Mouse (Mus musculus): ENCODE results near the gene Epsti1. TPM values are rescaled to one million over a fixed set of nuclear protein-coding genes. Genes with fewer than 3 reads are reported as not detected.
A peak's percentile ranks its signal among the peaks of the same experiment; 100 is the strongest.

Gene Epsti1
- polyA plus RNA-seq (2015; fragmentation: Nextera tagmentation; extraction: Ambion mirVana), result 21.2 and 26.5 TPM in 2 replicates

GRCm38 (mm10) chr14:77904171-77904762, at the start of gene Epsti1:
Gene Epsti1 (plus strand): TSS chr14:77904239.
- peak; percentile 88 for ATAC-seq

GRCm38 (mm10) chr14:77859894-77860293, 44.1 kb upstream of the Epsti1 start:
- WGBS, result 88% methylated on average over 1 of the region's 1 CpGs
- no peak for ATAC-seq
- Histone ChIP-seq H3K27ac (ENCODE audit: low read depth, low read length) (no peak overlapping the region), H3K36me3 (ENCODE audit: control insufficient read depth, insufficient read depth) (peaks cover 3% of the 10 kb centered on the region; the same call in 1 of the 2 replicates), H3K27me3 (replicated peaks; ENCODE audit: control insufficient read depth, insufficient read depth, low read length) (no peaks in the 10 kb centered on the region), H3K9ac (ENCODE audit: low read depth, low read length) (no peak overlapping the region), H3K9me3 (ENCODE audit: control insufficient read depth) (no peaks in the 10 kb centered on the region), H3K4me2 (replicated peaks; ENCODE audit: low read depth) (no peak overlapping the region), H3K4me1 (replicated peaks; ENCODE audit: control insufficient read depth, insufficient read depth, low read length) (no peaks in the 10 kb centered on the region), H3K4me3 (ENCODE audit: low read depth, low read length) (no peak overlapping the region)
- TF ChIP-seq CTCF (IDR thresholded peaks at IDR 0.05; ENCODE audit: low read depth), result no peak

More at GRCm38 (mm10) chr14:77904171-77904762, at the start of gene Epsti1:
- H3K27me3 ChIP-seq (replicated peaks; ENCODE audit: control insufficient read depth, insufficient read depth, low read length), result no peaks in the 10 kb centered on the region
- H3K27ac ChIP-seq (ENCODE audit: low read depth, low read length), result peak within 1 kb of the TSS; percentile 73
- peak within 1 kb of the TSS; percentile 55 for H3K4me3 ChIP-seq (ENCODE audit: low read depth, low read length)
- H3K4me1 ChIP-seq (replicated peaks; ENCODE audit: control insufficient read depth, insufficient read depth, low read length), result no peaks in the 10 kb centered on the region
- peak within 1 kb of the TSS; percentile 66 for H3K4me2 ChIP-seq (replicated peaks; ENCODE audit: low read depth)
- no peaks in the 10 kb centered on the region for H3K9me3 ChIP-seq (ENCODE audit: control insufficient read depth)
- 34% methylated on average over 15 of the region's 15 CpGs for WGBS
- no peaks in the 10 kb centered on the region for H3K36me3 ChIP-seq (ENCODE audit: control insufficient read depth, insufficient read depth)
- TF ChIP-seq CTCF (IDR thresholded peaks at IDR 0.05; ENCODE audit: low read depth), result no peak
- H3K9ac ChIP-seq (ENCODE audit: low read depth, low read length), result peak within 1 kb of the TSS; percentile 65

GRCm38 (mm10) chr14:77860841-77861560, 43.0 kb upstream of the Epsti1 start:
- Histone ChIP-seq H3K4me3 (ENCODE audit: low read depth, low read length) (no peak overlapping the region), H3K27me3 (replicated peaks; ENCODE audit: control insufficient read depth, insufficient read depth, low read length) (no peaks in the 10 kb centered on the region), H3K27ac (ENCODE audit: low read depth, low read length) (no peak overlapping the region), H3K4me2 (replicated peaks; ENCODE audit: low read depth) (no peak overlapping the region), H3K4me1 (replicated peaks; ENCODE audit: control insufficient read depth, insufficient read depth, low read length) (no peaks in the 10 kb centered on the region), H3K9ac (ENCODE audit: low read depth, low read length) (no peak overlapping the region), H3K36me3 (ENCODE audit: control insufficient read depth, insufficient read depth) (no peaks in the 10 kb centered on the region), H3K9me3 (ENCODE audit: control insufficient read depth) (no peaks in the 10 kb centered on the region)
- no peak for ATAC-seq
- 48% methylated on average over 5 of the region's 5 CpGs for WGBS
- no peak for TF ChIP-seq CTCF (IDR thresholded peaks at IDR 0.05; ENCODE audit: low read depth)

GRCm38 (mm10) chr14:77864051-77864450, 40.0 kb upstream of the Epsti1 start:
- Histone ChIP-seq H3K4me3 (ENCODE audit: low read depth, low read length) (no peak overlapping the region), H3K9me3 (ENCODE audit: control insufficient read depth) (no peaks in the 10 kb centered on the region), H3K36me3 (ENCODE audit: control insufficient read depth, insufficient read depth) (no peaks in the 10 kb centered on the region), H3K27ac (ENCODE audit: low read depth, low read length) (no peak overlapping the region), H3K9ac (ENCODE audit: low read depth, low read length) (no peak overlapping the region), H3K4me1 (replicated peaks; ENCODE audit: control insufficient read depth, insufficient read depth, low read length) (no peaks in the 10 kb centered on the region), H3K4me2 (replicated peaks; ENCODE audit: low read depth) (no peak overlapping the region), H3K27me3 (replicated peaks; ENCODE audit: control insufficient read depth, insufficient read depth, low read length) (no peaks in the 10 kb centered on the region)
- TF ChIP-seq CTCF (IDR thresholded peaks at IDR 0.05; ENCODE audit: low read depth), result no peak
- 87% methylated on average over 3 of the region's 3 CpGs for whole genome bisulfite sequencing
- no peak for ATAC-seq

GRCm38 (mm10) chr14:77864510-77864909, 39.5 kb upstream of the Epsti1 start:
- 87% methylated on average over 6 of the region's 6 CpGs for WGBS
- Histone ChIP-seq H3K4me2 (replicated peaks; ENCODE audit: low read depth) (no peak overlapping the region), H3K4me1 (replicated peaks; ENCODE audit: control insufficient read depth, insufficient read depth, low read length) (no peaks in the 10 kb centered on the region), H3K9me3 (ENCODE audit: control insufficient read depth) (no peaks in the 10 kb centered on the region), H3K9ac (ENCODE audit: low read depth, low read length) (no peak overlapping the region), H3K27ac (ENCODE audit: low read depth, low read length) (no peak overlapping the region), H3K36me3 (ENCODE audit: control insufficient read depth, insufficient read depth) (no peaks in the 10 kb centered on the region), H3K4me3 (ENCODE audit: low read depth, low read length) (no peak overlapping the region), H3K27me3 (replicated peaks; ENCODE audit: control insufficient read depth, insufficient read depth, low read length) (no peaks in the 10 kb centered on the region)
- no peak for ATAC-seq
- TF ChIP-seq CTCF (IDR thresholded peaks at IDR 0.05; ENCODE audit: low read depth), result no peak

GRCm38 (mm10) chr14:77867601-77868000, 36.4 kb upstream of the Epsti1 start:
- Histone ChIP-seq H3K4me3 (ENCODE audit: low read depth, low read length) (no peak overlapping the region), H3K27me3 (replicated peaks; ENCODE audit: control insufficient read depth, insufficient read depth, low read length) (no peaks in the 10 kb centered on the region), H3K4me2 (replicated peaks; ENCODE audit: low read depth) (no peak overlapping the region), H3K4me1 (replicated peaks; ENCODE audit: control insufficient read depth, insufficient read depth, low read length) (no peaks in the 10 kb centered on the region), H3K9ac (ENCODE audit: low read depth, low read length) (no peak overlapping the region), H3K27ac (ENCODE audit: low read depth, low read length) (no peak overlapping the region), H3K36me3 (ENCODE audit: control insufficient read depth, insufficient read depth) (no peaks in the 10 kb centered on the region), H3K9me3 (ENCODE audit: control insufficient read depth) (no peaks in the 10 kb centered on the region)
- WGBS, result 93% methylated on average over 5 of the region's 5 CpGs
- ATAC-seq, result no peak
- no peak for TF ChIP-seq CTCF (IDR thresholded peaks at IDR 0.05; ENCODE audit: low read depth)
